Mouse (Mus musculus): Measurements from ENCODE around the gene Psen2. TPM values are rescaled to one million over a fixed set of nuclear protein-coding genes. Genes with fewer than 3 reads are reported as not detected.

The Psen2 gene
- total and polyA plus RNA-seq, 3 experiments, result 19.4 to 126 (median 20.2) TPM

- peaks cover 54% of the 10 kb centered on the region for H3K27me3 ChIP-seq (ENCODE audit: insufficient read depth, low read length)
- H3K9me3 ChIP-seq (replicated peaks), result no peaks in the 10 kb centered on the region
- no peak for DNase-seq (ENCODE audit: low spot score)
- H3K4me3 ChIP-seq (ENCODE audit: low read depth, low read length), result no peak overlapping the region; the same call in 1 of the 2 replicates
- peaks cover 25% of the 10 kb centered on the region for H3K4me1 ChIP-seq (ENCODE audit: insufficient read depth, low read depth, low read length)
- no peak for TF ChIP-seq CTCF (IDR thresholded peaks at IDR 0.05; ENCODE audit: low read depth, low read length)
- no peak for TF ChIP-seq POLR2AphosphoS5 (IDR thresholded peaks at IDR 0.05; ENCODE audit: insufficient replicate concordance, low read depth, low read length)
- TF ChIP-seq TAL1 (conservative IDR thresholded peaks at IDR 0.05; ENCODE audit: low read depth, low read length), result no peak
- ATAC-seq (ENCODE audit: extremely low read depth, insufficient number of reproducible peaks, low FRiP score, poor library complexity, severe bottlenecking), result no peak
- no peaks in the 10 kb centered on the region for H3K36me3 ChIP-seq (replicated peaks)
These were observed 72.1 kb downstream of the Psen2 start for GRCm38 (mm10) chr1:180191112-180191511.

- Histone ChIP-seq H3K27me3 (ENCODE audit: insufficient read depth, low read length) (peaks cover 46% of the 10 kb centered on the region), H3K4me1 (ENCODE audit: insufficient read depth, low read depth, low read length) (peaks cover 16% of the 10 kb centered on the region), H3K36me3 (replicated peaks) (no peaks in the 10 kb centered on the region), H3K4me3 (ENCODE audit: low read depth, low read length) (no peak overlapping the region), H3K9me3 (replicated peaks) (no peaks in the 10 kb centered on the region)
- no peak for DNase-seq (ENCODE audit: low spot score)
- TF ChIP-seq GATA2 (IDR thresholded peaks at IDR 0.05; ENCODE audit: borderline replicate concordance, low read depth, low read length) (no peak), GATA1 (IDR thresholded peaks at IDR 0.05; ENCODE audit: borderline replicate concordance, low read length) (no peak), POLR2AphosphoS5 (IDR thresholded peaks at IDR 0.05; ENCODE audit: insufficient replicate concordance, low read depth, low read length) (no peak)
- ATAC-seq (ENCODE audit: extremely low read depth, insufficient number of reproducible peaks, low FRiP score, poor library complexity, severe bottlenecking), result no peak
These were observed 74.3 kb downstream of the Psen2 start for GRCm38 (mm10) chr1:180188951-180189350.

DNA sequence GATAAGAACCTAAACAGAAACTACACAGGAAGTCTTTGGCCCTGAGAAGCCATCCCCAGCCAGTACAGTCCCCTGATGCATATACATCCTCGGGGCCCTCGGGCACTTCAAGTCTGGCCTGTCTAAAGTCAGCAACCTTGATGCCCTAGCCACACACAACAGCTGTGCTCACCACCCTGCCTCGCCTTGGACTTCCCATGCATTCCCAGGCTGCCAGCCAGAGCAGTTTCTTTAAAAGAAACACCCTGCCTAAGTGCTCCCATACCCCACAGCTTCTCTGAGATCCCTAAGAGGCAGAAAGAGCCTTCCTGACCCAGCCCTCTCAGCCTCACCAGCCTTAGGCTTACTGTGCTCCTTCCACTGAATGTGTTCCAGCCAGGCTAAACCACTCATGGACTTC, 76.9 kb downstream of the Psen2 start:
- no peak overlapping the region for H3K4me3 ChIP-seq (ENCODE audit: low read depth, low read length)
- peaks cover 33% of the 10 kb centered on the region for H3K27me3 ChIP-seq (ENCODE audit: insufficient read depth, low read length)
- DNase-seq (ENCODE audit: low spot score) (no peak), ATAC-seq (ENCODE audit: extremely low read depth, insufficient number of reproducible peaks, low FRiP score, poor library complexity, severe bottlenecking) (no peak)
- no peaks in the 10 kb centered on the region for H3K36me3 ChIP-seq (replicated peaks)
- H3K4me1 ChIP-seq (ENCODE audit: insufficient read depth, low read depth, low read length), result peaks cover 11% of the 10 kb centered on the region
- TF ChIP-seq GATA2 (IDR thresholded peaks at IDR 0.05; ENCODE audit: borderline replicate concordance, low read depth, low read length), result no peak
- TF ChIP-seq CTCF (IDR thresholded peaks at IDR 0.05; ENCODE audit: low read depth, low read length), result no peak
- no peak for TF ChIP-seq TAL1 (conservative IDR thresholded peaks at IDR 0.05; ENCODE audit: low read depth, low read length)
- TF ChIP-seq GATA1 (IDR thresholded peaks at IDR 0.05; ENCODE audit: borderline replicate concordance, low read length), result no peak
- no peak for TF ChIP-seq POLR2AphosphoS5 (IDR thresholded peaks at IDR 0.05; ENCODE audit: insufficient replicate concordance, low read depth, low read length)
- H3K9me3 ChIP-seq (replicated peaks), result no peaks in the 10 kb centered on the region

GRCm38 (mm10) chr1:180185877-180186276, 77.4 kb downstream of the Psen2 start:
- peaks cover 11% of the 10 kb centered on the region for H3K4me1 ChIP-seq (ENCODE audit: insufficient read depth, low read depth, low read length)
- ATAC-seq (ENCODE audit: extremely low read depth, insufficient number of reproducible peaks, low FRiP score, poor library complexity, severe bottlenecking) (no peak), DNase-seq (ENCODE audit: low spot score) (no peak)
- no peaks in the 10 kb centered on the region for H3K9me3 ChIP-seq (replicated peaks)
- peaks cover 29% of the 10 kb centered on the region for H3K27me3 ChIP-seq (ENCODE audit: insufficient read depth, low read length)
- TF ChIP-seq CTCF (IDR thresholded peaks at IDR 0.05; ENCODE audit: low read depth, low read length) (no peak), GATA2 (IDR thresholded peaks at IDR 0.05; ENCODE audit: borderline replicate concordance, low read depth, low read length) (no peak), GATA1 (IDR thresholded peaks at IDR 0.05; ENCODE audit: borderline replicate concordance, low read length) (no peak), POLR2AphosphoS5 (IDR thresholded peaks at IDR 0.05; ENCODE audit: insufficient replicate concordance, low read depth, low read length) (no peak), TAL1 (conservative IDR thresholded peaks at IDR 0.05; ENCODE audit: low read depth, low read length) (no peak)
- no peaks in the 10 kb centered on the region for H3K36me3 ChIP-seq (replicated peaks)
- H3K4me3 ChIP-seq (ENCODE audit: low read depth, low read length), result no peak overlapping the region

DNA sequence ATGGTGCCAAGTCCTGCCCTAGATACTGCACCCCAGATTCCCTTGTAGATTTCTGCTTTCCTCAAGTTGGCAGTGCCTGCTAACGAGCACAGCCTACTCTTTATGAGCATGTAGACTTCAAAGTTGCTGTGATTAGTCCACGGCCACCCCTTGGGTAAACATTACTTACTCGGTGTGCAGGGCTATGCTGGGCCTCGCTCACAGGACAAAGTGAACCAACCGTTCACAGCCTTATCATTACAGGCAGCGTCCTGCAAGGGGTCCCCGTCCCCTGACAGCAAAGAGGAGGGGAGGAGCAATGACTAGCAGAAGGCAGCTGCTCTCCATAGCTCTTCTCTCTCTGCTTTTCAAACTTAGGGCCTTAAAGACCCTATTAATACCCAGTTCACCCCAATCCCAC, 78.5 kb downstream of the Psen2 start:
- ATAC-seq (ENCODE audit: extremely low read depth, insufficient number of reproducible peaks, low FRiP score, poor library complexity, severe bottlenecking), result no peak; the same call in 1 of the 2 replicates
- Histone ChIP-seq H3K36me3 (replicated peaks) (no peaks in the 10 kb centered on the region), H3K27me3 (ENCODE audit: insufficient read depth, low read length) (peaks cover 26% of the 10 kb centered on the region), H3K9me3 (replicated peaks) (no peaks in the 10 kb centered on the region), H3K4me3 (ENCODE audit: low read depth, low read length) (no peak overlapping the region), H3K4me1 (ENCODE audit: insufficient read depth, low read depth, low read length) (peaks cover 11% of the 10 kb centered on the region)
- DNase-seq (ENCODE audit: low spot score), result no peak
- TF ChIP-seq TAL1 (conservative IDR thresholded peaks at IDR 0.05; ENCODE audit: low read depth, low read length), result no peak
- no peak for TF ChIP-seq GATA1 (IDR thresholded peaks at IDR 0.05; ENCODE audit: borderline replicate concordance, low read length)
- no peak for TF ChIP-seq POLR2AphosphoS5 (IDR thresholded peaks at IDR 0.05; ENCODE audit: insufficient replicate concordance, low read depth, low read length)

- peaks cover 11% of the 10 kb centered on the region for H3K4me1 ChIP-seq (ENCODE audit: insufficient read depth, low read depth, low read length)
- no peak for ATAC-seq (ENCODE audit: extremely low read depth, insufficient number of reproducible peaks, low FRiP score, poor library complexity, severe bottlenecking)
These were observed 79.6 kb downstream of the Psen2 start for GRCm38 (mm10) chr1:180183525-180184159.

More at GRCm38 (mm10) chr1:180183525-180184159, 79.6 kb downstream of the Psen2 start:
- Histone ChIP-seq H3K36me3 (replicated peaks) (peaks cover 2% of the 10 kb centered on the region), H3K4me3 (ENCODE audit: low read depth, low read length) (no peak overlapping the region), H3K9me3 (replicated peaks) (no peaks in the 10 kb centered on the region), H3K27me3 (ENCODE audit: insufficient read depth, low read length) (peaks cover 20% of the 10 kb centered on the region)
- TF ChIP-seq POLR2AphosphoS5 (IDR thresholded peaks at IDR 0.05; ENCODE audit: insufficient replicate concordance, low read depth, low read length), result no peak
- TF ChIP-seq GATA2 (IDR thresholded peaks at IDR 0.05; ENCODE audit: borderline replicate concordance, low read depth, low read length), result no peak
- no peak for TF ChIP-seq CTCF (IDR thresholded peaks at IDR 0.05; ENCODE audit: low read depth, low read length)
- no peak for TF ChIP-seq TAL1 (conservative IDR thresholded peaks at IDR 0.05; ENCODE audit: low read depth, low read length)
- TF ChIP-seq GATA1 (IDR thresholded peaks at IDR 0.05; ENCODE audit: borderline replicate concordance, low read length), result no peak
- no peak for DNase-seq (ENCODE audit: low spot score)

Measured in G1E (cell line).